29 mouse cellular contexts compared by ENCODE assay signal in the genomic region with DNA sequence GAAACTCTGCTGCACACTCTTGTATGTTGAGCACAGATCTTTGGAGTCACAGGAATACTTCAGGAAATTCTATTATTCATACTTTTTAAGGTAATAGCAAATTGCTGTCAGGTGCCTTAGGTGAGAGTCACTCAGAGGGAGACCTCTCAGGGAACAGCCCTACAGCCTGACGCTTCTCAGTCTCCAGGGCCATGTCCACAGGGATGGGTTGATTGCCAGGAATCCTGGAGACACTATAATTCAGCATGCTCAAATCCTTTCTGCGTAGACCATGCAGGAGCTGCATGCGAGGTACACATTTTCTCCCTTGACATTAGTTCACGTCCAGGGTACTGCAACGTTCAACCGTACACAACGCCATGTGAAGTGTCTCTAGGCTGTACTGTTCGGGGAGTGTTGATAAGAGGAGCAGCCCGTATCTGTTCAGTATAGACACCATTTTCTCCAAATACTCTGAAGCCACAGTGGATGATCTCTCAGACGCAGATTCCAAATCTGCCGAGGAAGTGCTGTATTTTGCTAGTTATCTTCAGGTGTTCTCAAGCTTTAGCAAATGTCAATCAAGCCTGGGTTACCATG.
DNase-seq lines count a peak whose midpoint lies in the region; ATAC-seq and TF ChIP-seq lines count a peak whose summit lies in the region.
"Had no signal": no experiment of that assay in that cellular context is flagged by ENCODE, and none has a peak within 500 bp of the region (broad histone marks: within the 10 kb centered on the region; RNA-seq: fewer than 3 reads in every experiment).

No protein-coding gene starts in this region.

- no peak for TF ChIP-seq CTCF in brain, embryonic 14.5 days (IDR thresholded peaks at IDR 0.05; ENCODE audit: borderline replicate concordance, extremely low read depth, insufficient read depth, insufficient read length)

- TF ChIP-seq POLR2A in brain, embryonic 14.5 days (IDR thresholded peaks at IDR 0.05; ENCODE audit: borderline replicate concordance, extremely low read depth, insufficient read depth, insufficient read length, poor library complexity, severe bottlenecking), result no peak

- ATAC-seq in midbrain, embryonic 16.5 days, result peak; percentile 52; the same call in 1 of the 2 replicates
- ATAC-seq: CD4-positive, CD25-positive, alpha-beta regulatory T cell, adult 4 months; forebrain, embryonic 13.5 days; inflammation-experienced regulatory T-cells, adult 6 months had no signal

- H3K9me3 ChIP-seq in midbrain, embryonic 16.5 days (replicated peaks; ENCODE audit: control insufficient read depth, low read length, poor library complexity, severe bottlenecking), result no peaks in the 10 kb centered on the region
- H3K9me3 ChIP-seq: embryonic facial prominence, embryonic 15.5 days; forebrain, embryonic 13.5 days; hindbrain, embryonic 10.5 days; hindbrain, embryonic 15.5 days; limb, embryonic 12.5 days; liver, embryonic 15.5 days; neural tube, embryonic 13.5 days had no signal

- H3K27me3 ChIP-seq in midbrain, embryonic 16.5 days (ENCODE audit: control insufficient read depth, insufficient read depth, low read depth, low read length), result no peaks in the 10 kb centered on the region
- H3K27me3 ChIP-seq: embryonic facial prominence, embryonic 15.5 days; forebrain, embryonic 13.5 days; hindbrain, embryonic 15.5 days; limb, embryonic 12.5 days; liver, embryonic 15.5 days; neural tube, embryonic 13.5 days had no signal

- DNase-seq in heart, adult 11 months, result peak; percentile 52
- DNase-seq in heart, adult 9 months (ENCODE audit: low spot score in 2 of 2), result no peak
- DNase-seq in lung, postnatal 36 days, result peak; percentile 16
- no peak for DNase-seq in lung, postnatal 4 days
- peak; percentile 46 for DNase-seq in brain, embryonic 14.5 days (ENCODE audit: low read depth)
- DNase-seq in gastrocnemius, adult 8-10 months (ENCODE audit: low spot score in 2 of 2), result no peak
- DNase-seq: adrenal gland, postnatal 25 days; cerebellum, adult 18-20 months; cerebellum, postnatal 10 days; gastrocnemius, adult 2 months; heart, postnatal 14 days; kidney, adult 11 months; kidney, postnatal 25 days; lung, postnatal 14 days; right cerebral cortex, postnatal 4 days; thymus, adult 18-20 months; thymus, postnatal 36 days had no signal

- H3K36me3 ChIP-seq in midbrain, embryonic 16.5 days (ENCODE audit: control insufficient read depth, insufficient read depth, low read length), result peaks cover 2% of the 10 kb centered on the region; the same call in 1 of the 2 replicates
- H3K36me3 ChIP-seq: hindbrain, embryonic 10.5 days; limb, embryonic 12.5 days; liver, embryonic 15.5 days; neural tube, embryonic 13.5 days had no signal

- H3K4me1 ChIP-seq in midbrain, embryonic 16.5 days (ENCODE audit: control insufficient read depth, insufficient read depth, low read length), result peaks cover 13% of the 10 kb centered on the region
- H3K4me1 ChIP-seq: embryonic facial prominence, embryonic 15.5 days; hindbrain, embryonic 10.5 days; hindbrain, embryonic 15.5 days; liver, embryonic 15.5 days had no signal

- H3K27ac ChIP-seq in midbrain, embryonic 16.5 days (ENCODE audit: low read length), result peak overlapping the region; percentile 20; the same call in 1 of the 2 replicates
- H3K27ac ChIP-seq: embryonic facial prominence, embryonic 15.5 days; forebrain, embryonic 13.5 days; gastrocnemius, adult 2 months; hindbrain, embryonic 10.5 days; hindbrain, embryonic 15.5 days; left cerebral cortex, adult 2 months; limb, embryonic 12.5 days; liver, embryonic 15.5 days; neural tube, embryonic 13.5 days; stomach, postnatal 0 days had no signal

- H3K4me2 ChIP-seq in midbrain, embryonic 16.5 days (ENCODE audit: low read length), result no peak overlapping the region
- H3K4me2 ChIP-seq: embryonic facial prominence, embryonic 15.5 days; forebrain, embryonic 13.5 days; hindbrain, embryonic 15.5 days; limb, embryonic 12.5 days; liver, embryonic 15.5 days; neural tube, embryonic 13.5 days had no signal

- 80% methylated on average over 11 of the region's 11 CpGs for WGBS in midbrain, embryonic 16.5 days

- H3K9ac ChIP-seq in midbrain, embryonic 16.5 days (ENCODE audit: low read depth, low read length), result no peak overlapping the region
- H3K9ac ChIP-seq: embryonic facial prominence, embryonic 15.5 days; forebrain, embryonic 13.5 days; hindbrain, embryonic 15.5 days; limb, embryonic 12.5 days; liver, embryonic 15.5 days; neural tube, embryonic 13.5 days had no signal

- no peak overlapping the region for H3K4me3 ChIP-seq in midbrain, embryonic 16.5 days (ENCODE audit: low read depth, low read length)
- H3K4me3 ChIP-seq: embryonic facial prominence, embryonic 15.5 days; forebrain, embryonic 13.5 days; gastrocnemius, adult 2 months; hindbrain, embryonic 10.5 days; hindbrain, embryonic 15.5 days; left cerebral cortex, adult 2 months; limb, embryonic 12.5 days; liver, embryonic 15.5 days; neural tube, embryonic 13.5 days had no signal

Comparison
In these comparisons a context has a peak if more than half of its experiments do, and no peak if none do; other contexts are left out.
1. DNase-seq: peak in heart, adult 11 months (single experiment), lung, postnatal 36 days (single experiment) and brain, embryonic 14.5 days (single experiment); none in heart, adult 9 months (0 of 2), lung, postnatal 4 days (0 of 2) and gastrocnemius, adult 8-10 months (0 of 2).